Mouse (Mus musculus): ENCODE data around the gene Btn1a1. TPM values are rescaled to one million over a fixed set of nuclear protein-coding genes. Genes with fewer than 3 reads are reported as not detected.

Gene Btn1a1
- not detected for polyA plus RNA-seq (2012; fragmentation: generic; extraction: Trizol)

DNA sequence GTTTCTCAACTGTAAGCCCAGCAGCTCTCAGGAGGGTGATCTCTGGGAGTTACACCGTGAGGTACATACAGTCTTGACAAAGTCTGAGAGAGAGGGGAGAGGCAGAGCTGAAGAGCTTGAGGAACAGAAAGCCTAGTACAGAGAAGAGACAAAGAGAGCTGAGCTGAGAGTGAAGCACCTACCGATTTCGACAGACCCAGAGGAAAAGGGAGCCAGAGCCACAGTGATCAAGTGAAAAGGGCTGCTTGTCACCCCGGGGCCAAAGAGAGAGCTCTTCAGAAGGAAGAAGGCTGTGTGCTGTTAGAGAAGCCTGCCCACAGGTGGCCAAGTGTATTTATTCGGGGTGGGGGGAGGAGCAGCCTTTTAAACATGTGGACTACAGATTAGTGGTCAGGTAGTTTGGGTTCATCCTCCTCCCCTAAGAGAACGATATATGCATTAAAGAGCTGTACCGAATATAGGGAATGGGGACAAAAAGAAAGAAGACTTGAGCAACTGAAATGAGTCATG lies at the start of gene Btn1a1:
Btn1a1 (minus strand) TSS at position 302 of the 510 bp plus-strand sequence.

DNA sequence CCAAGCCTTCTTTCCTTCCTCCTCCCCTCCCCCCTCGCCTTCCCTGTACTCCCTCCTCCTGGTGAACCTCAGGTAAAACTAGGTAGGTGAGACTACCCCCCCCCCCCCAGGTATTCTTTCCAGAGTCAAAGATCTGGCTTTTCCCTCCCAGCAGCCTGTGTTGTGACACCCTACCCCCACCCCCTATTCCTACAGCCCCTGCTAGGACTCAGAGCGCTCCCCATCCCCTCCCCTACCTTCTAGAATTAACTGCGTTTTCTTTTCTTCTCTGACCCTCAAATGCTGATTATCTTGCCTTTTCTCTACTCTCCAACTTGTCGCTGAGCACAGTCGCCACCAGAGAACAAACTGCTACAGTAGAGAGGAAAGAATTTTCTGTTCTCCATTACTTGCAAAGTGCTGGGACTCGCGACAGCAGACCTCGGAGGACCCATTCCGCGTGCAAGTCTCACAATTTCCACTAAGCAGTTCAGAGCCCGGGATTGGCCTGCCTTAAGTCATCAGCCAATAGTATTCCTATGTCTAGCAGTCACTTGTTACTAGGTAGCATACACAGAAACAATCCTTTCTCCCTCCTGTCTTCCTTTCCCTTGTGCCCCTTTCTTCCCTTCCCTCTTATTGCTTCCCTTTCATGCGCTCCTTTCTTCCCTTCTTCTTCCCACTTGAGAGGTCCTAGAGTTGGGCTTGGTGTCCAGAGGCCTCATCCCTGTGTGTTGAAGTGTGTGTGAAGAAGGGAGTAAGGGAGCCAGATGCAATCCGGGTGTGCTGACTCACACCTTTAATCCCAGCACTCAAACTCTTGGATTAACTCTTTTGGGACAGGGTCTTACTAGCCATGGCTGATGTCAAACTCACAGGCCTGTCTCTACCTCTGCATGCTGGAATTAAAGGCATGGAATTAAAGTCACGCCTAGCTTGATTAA lies 23.0 kb upstream of the Btn1a1 start, which contains the start of gene Btn2a2:
Btn2a2 (minus strand) TSS at position 458 of the 923 bp plus-strand sequence.

DNA sequence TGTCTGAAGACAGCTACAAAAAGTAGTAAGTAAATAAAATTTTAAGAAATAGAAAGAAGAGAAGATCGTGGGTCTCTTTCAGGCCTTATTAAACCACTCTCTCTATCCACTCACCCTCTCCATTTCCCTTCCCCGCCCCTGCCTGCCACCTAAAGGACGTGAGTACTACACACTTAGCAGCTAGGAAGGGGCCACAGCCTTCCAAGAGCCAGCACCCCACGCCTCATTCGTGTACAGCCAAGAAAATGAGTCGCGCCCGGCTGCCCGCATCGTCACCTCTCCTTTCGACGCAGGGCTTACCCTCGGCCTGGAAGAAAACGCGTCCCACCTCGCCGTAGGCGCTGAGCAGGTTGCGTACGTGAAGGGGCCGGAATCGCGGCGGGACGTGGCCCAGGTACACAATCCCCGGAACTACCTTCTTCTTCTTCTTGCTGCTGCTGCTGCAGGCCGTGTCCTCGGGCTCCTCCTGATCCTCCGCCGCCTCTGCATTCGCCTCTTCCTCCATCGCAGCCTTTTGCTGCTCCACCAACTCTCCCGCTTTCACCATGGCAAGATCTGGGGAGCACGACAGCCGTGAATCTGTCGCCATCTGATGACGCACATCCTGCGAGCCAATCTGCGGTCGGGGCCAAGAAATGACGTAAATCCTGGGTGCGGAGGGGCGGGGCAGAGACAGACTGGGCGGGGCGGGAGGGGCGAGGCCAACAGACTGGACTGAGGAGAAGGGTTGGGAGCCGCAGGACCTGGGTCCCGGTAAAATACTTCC lies 42.2 kb downstream of the Btn1a1 start, which contains the start of gene Abt1:
Abt1 (minus strand) TSS at position 581 of the 766 bp plus-strand sequence.

Other genes with a start within 250 kb of the Btn1a1 start
- gene Vmn1r222, start 230.0 kb downstream of the Btn1a1 start, polyA plus RNA-seq (2012; fragmentation: generic; extraction: Trizol) = not detected
- gene Vmn1r223, start 218.8 kb downstream of the Btn1a1 start, polyA plus RNA-seq (2012; fragmentation: generic; extraction: Trizol) = not detected
- 1 to 10 TPM in 1 of 2 experiments, under 1 TPM in 1; 0.22 to 1.4 TPM for gene Zfp322a, start 96.7 kb downstream of the Btn1a1 start, polyA plus RNA-seq (2012; fragmentation: generic; extraction: Trizol)
- gene Abt1, start 42.0 kb downstream of the Btn1a1 start, polyA plus RNA-seq (2012; fragmentation: generic; extraction: Trizol) = 10 to 100 TPM in 1 of 2 experiments, 1 to 10 TPM in 1; 9.5 to 13.6 TPM
- gene Btn2a2, start 23.0 kb upstream of the Btn1a1 start, polyA plus RNA-seq (2012; fragmentation: generic; extraction: Trizol) = under 1 TPM in 1 of 2 experiments, not detected in 1; 0.15 TPM
- gene Hist1h4h, start 65.1 kb upstream of the Btn1a1 start, polyA plus RNA-seq (2012; fragmentation: generic; extraction: Trizol) = 10 to 100 TPM; 21.7 to 26.9 TPM
- 10 to 100 TPM; 20.1 to 25.8 TPM for gene Hist1h2af, start 68.0 kb upstream of the Btn1a1 start, polyA plus RNA-seq (2012; fragmentation: generic; extraction: Trizol)
- 10 to 100 TPM in 1 of 2 experiments, 1 to 10 TPM in 1; 4.5 to 20.4 TPM for gene Hist1h3g, start 69.5 kb upstream of the Btn1a1 start, polyA plus RNA-seq (2012; fragmentation: generic; extraction: Trizol)
- gene Hist1h2bh, start 77.5 kb upstream of the Btn1a1 start, polyA plus RNA-seq (2012; fragmentation: generic; extraction: Trizol) = 1 to 10 TPM; 1.5 to 3.4 TPM
- 1 to 10 TPM in 1 of 2 experiments, under 1 TPM in 1; 0.91 to 3.6 TPM for gene Hist1h3f, start 78.2 kb upstream of the Btn1a1 start, polyA plus RNA-seq (2012; fragmentation: generic; extraction: Trizol)
- 10 to 100 TPM in 1 of 2 experiments, 1 to 10 TPM in 1; 6.4 to 30.1 TPM for gene Hist1h4f, start 85.7 kb upstream of the Btn1a1 start, polyA plus RNA-seq (2012; fragmentation: generic; extraction: Trizol)
- gene Hist1h1d, start 87.4 kb upstream of the Btn1a1 start, polyA plus RNA-seq (2012; fragmentation: generic; extraction: Trizol) = under 1 TPM; 0.65 to 0.84 TPM
- gene Hist1h3e, start 96.5 kb upstream of the Btn1a1 start, polyA plus RNA-seq (2012; fragmentation: generic; extraction: Trizol) = 1 to 10 TPM; 1.8 to 8.3 TPM
- 10 to 100 TPM in 1 of 2 experiments, 1 to 10 TPM in 1; 9.3 to 21.9 TPM for gene Hist1h2ae, start 105.3 kb upstream of the Btn1a1 start, polyA plus RNA-seq (2012; fragmentation: generic; extraction: Trizol)
- 10 to 100 TPM in 1 of 2 experiments, 1 to 10 TPM in 1; 7.9 to 12.4 TPM for gene Hist1h2bg, start 105.5 kb upstream of the Btn1a1 start, polyA plus RNA-seq (2012; fragmentation: generic; extraction: Trizol)
- gene Hist1h2bf, start 108.3 kb upstream of the Btn1a1 start, polyA plus RNA-seq (2012; fragmentation: generic; extraction: Trizol) = 10 to 100 TPM in 1 of 2 experiments, 1 to 10 TPM in 1; 2.2 to 10.3 TPM
- 1 to 10 TPM; 1.1 to 3.1 TPM for gene Hist1h2ad, start 108.5 kb upstream of the Btn1a1 start, polyA plus RNA-seq (2012; fragmentation: generic; extraction: Trizol)
- gene Hist1h3d, start 109.9 kb upstream of the Btn1a1 start, polyA plus RNA-seq (2012; fragmentation: generic; extraction: Trizol) = 1 to 10 TPM; 2.9 to 3.0 TPM
- gene Hist1h4d, start 115.7 kb upstream of the Btn1a1 start, polyA plus RNA-seq (2012; fragmentation: generic; extraction: Trizol) = 10 to 100 TPM in 1 of 2 experiments, 1 to 10 TPM in 1; 3.2 to 10.4 TPM
- 1 to 10 TPM; 1.4 to 2.5 TPM for gene Hist1h2be, start 155.2 kb upstream of the Btn1a1 start, polyA plus RNA-seq (2012; fragmentation: generic; extraction: Trizol)
- gene Hist1h1e, start 156.7 kb upstream of the Btn1a1 start, polyA plus RNA-seq (2012; fragmentation: generic; extraction: Trizol) = 1 to 10 TPM; 1.7 to 3.9 TPM
- under 1 TPM; 0.98 TPM for gene Hist1h2ac, start 218.0 kb upstream of the Btn1a1 start, polyA plus RNA-seq (2012; fragmentation: generic; extraction: Trizol)
- 10 to 100 TPM; 11.8 to 98.9 TPM for gene Hist1h2bc, start 218.3 kb upstream of the Btn1a1 start, polyA plus RNA-seq (2012; fragmentation: generic; extraction: Trizol)
- gene Hist1h1t, start 229.9 kb upstream of the Btn1a1 start, polyA plus RNA-seq (2012; fragmentation: generic; extraction: Trizol) = under 1 TPM in 1 of 2 experiments, not detected in 1; 0.27 TPM
- 1 to 10 TPM; 1.3 to 3.2 TPM for gene Hist1h4c, start 232.6 kb upstream of the Btn1a1 start, polyA plus RNA-seq (2012; fragmentation: generic; extraction: Trizol)
- under 1 TPM; 0.15 to 0.91 TPM for gene Hfe, start 245.0 kb upstream of the Btn1a1 start, polyA plus RNA-seq (2012; fragmentation: generic; extraction: Trizol)

All from C3H10T1/2 (cell line).